Mouse (Mus musculus) myocyte (in vitro differentiated cells): ENCODE data around the gene Cgnl1. TPM values are rescaled to one million over a fixed set of nuclear protein-coding genes. Genes with fewer than 3 reads are reported as not detected.

Experiments used
- H3K27me3 ChIP-seq: one replicate; pipeline ENCODE4 v1.6.1; 2011; ENCODE audit not compliant: control insufficient read depth, insufficient read depth, insufficient read length
- H3K36me3 ChIP-seq: one replicate; pipeline ENCODE4 v1.6.1; 2011; ENCODE audit not compliant: control insufficient read depth, insufficient read depth
- H3K4me2 ChIP-seq: one replicate; pipeline ENCODE4 v1.6.1; 2011; ENCODE audit warnings: low read depth, control low read depth
- H3K4me3 ChIP-seq: one replicate; pipeline ENCODE4 v1.5.1; 2011; ENCODE audit warnings: mild to moderate bottlenecking, control low read depth, moderate library complexity
- H3K79me2 ChIP-seq: one replicate; pipeline ENCODE4 v1.6.1; 2011; ENCODE audit not compliant: control insufficient read depth, insufficient read depth
- H3ac ChIP-seq: one replicate; pipeline ENCODE4 v1.6.1; 2011; ENCODE audit not compliant: control insufficient read depth, insufficient read length
- CEBPB ChIP-seq: IDR thresholded peaks from 2 replicates; pipeline ENCODE4 v1.6.1; 2011; ENCODE audit warnings: mild to moderate bottlenecking, moderate library complexity; ENCODE audit not compliant: poor library complexity, insufficient read depth, severe bottlenecking
- E2F4 ChIP-seq: IDR thresholded peaks from one replicate; pipeline ENCODE4 v1.6.1; 2011; ENCODE audit warnings: mild to moderate bottlenecking, control low read depth, moderate library complexity; ENCODE audit not compliant: insufficient read depth
- MAX ChIP-seq: IDR thresholded peaks from one replicate; pipeline ENCODE4 v1.6.1; 2011; ENCODE audit warnings: low read depth, mild to moderate bottlenecking, control low read depth
- MYOD1 ChIP-seq, 3 experiments: IDR thresholded peaks; one replicate each; pipeline ENCODE4 v1.6.1; 2011; ENCODE audit warnings: control low read depth in 2 of 3, low read depth in 2 of 3, mild to moderate bottlenecking in 2 of 3, moderate library complexity in 1 of 3; ENCODE audit not compliant: insufficient read length in 2 of 3, control insufficient read depth in 1 of 3
- MYOG ChIP-seq, 3 experiments: IDR thresholded peaks; one replicate each; pipeline ENCODE4 v1.6.1; 2011; ENCODE audit warnings: control low read depth in 2 of 3, low read depth in 2 of 3, mild to moderate bottlenecking in 2 of 3; ENCODE audit not compliant: insufficient read length in 2 of 3, control insufficient read depth in 1 of 3, insufficient read depth in 1 of 3
- POLR2A ChIP-seq: IDR thresholded peaks from one replicate; pipeline ENCODE4 v1.6.1; 2011; ENCODE audit warnings: low read depth, mild to moderate bottlenecking, control low read depth, moderate library complexity; ENCODE audit not compliant: insufficient read length
- POLR2AphosphoS2 ChIP-seq: IDR thresholded peaks from one replicate; pipeline ENCODE4 v1.6.1; 2011; ENCODE audit warnings: low read depth, control low read depth; ENCODE audit not compliant: insufficient read length
- REST ChIP-seq: IDR thresholded peaks from one replicate; pipeline ENCODE4 v1.6.1; 2011; ENCODE audit warnings: mild to moderate bottlenecking, control low read depth, moderate library complexity; ENCODE audit not compliant: insufficient read depth, insufficient read length
- SRF ChIP-seq: IDR thresholded peaks from one replicate; pipeline ENCODE4 v1.6.1; 2011; ENCODE audit warnings: low read depth; ENCODE audit not compliant: control insufficient read depth, insufficient read length
- TCF12 ChIP-seq: IDR thresholded peaks from one replicate; pipeline ENCODE4 v1.6.1; 2011; ENCODE audit warnings: mild to moderate bottlenecking, control low read depth; ENCODE audit not compliant: poor library complexity, insufficient read depth, severe bottlenecking
- TCF3 ChIP-seq: IDR thresholded peaks from one replicate; pipeline ENCODE4 v1.6.1; 2011; ENCODE audit warnings: low read depth, control low read depth; ENCODE audit not compliant: insufficient read length
- USF1 ChIP-seq: IDR thresholded peaks from one replicate; pipeline ENCODE4 v1.6.1; 2011; ENCODE audit warnings: low read depth, mild to moderate bottlenecking, control low read depth, moderate library complexity
- polyA plus RNA-seq: library from polyadenylated mRNA; unstranded; fragments of >200 nt; fragmentation: generic; extraction: Trizol; gene quantifications from one replicate; pipeline ENCODE4 v1.2.1, GENCODE M21; 2012; ENCODE audit warnings: missing spikeins

The Cgnl1 gene
- polyA plus RNA-seq, 1 experiment: 3.7 TPM

DNA sequence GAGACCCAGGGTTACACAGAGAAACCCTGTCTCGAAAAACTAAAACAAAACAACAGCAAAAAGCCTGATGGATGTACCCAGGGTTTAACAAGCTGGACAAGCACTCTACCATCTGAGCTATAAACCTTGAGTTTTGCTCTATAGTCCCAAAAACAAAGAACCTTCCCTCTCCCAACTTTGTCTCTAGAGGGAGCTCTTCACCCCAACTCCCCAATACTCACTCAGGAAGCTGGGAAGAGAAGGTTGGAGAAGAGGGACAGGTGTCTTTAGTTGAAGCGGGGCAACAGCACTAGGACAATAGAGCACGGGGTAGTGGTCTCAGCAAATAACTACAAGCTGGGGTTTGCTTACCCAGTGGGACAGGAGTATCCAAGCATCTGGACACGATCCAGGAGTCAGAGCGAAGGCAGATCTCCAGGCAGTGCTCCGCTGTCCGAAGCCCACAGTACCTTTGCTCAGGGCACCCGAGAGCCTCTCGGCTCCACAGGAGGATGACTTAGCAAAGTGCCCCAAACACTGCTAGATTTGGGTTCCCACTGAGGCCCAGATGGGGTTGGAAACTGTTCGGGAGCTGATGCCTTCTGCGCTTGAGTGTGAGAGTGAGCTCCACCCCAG, 37.3 kb upstream of the Cgnl1 start:
- Histone ChIP-seq H3K79me2 (no peaks in the 10 kb centered on the region), H3K4me2 (no peak overlapping the region), H3ac (no peak overlapping the region), H3K36me3 (no peaks in the 10 kb centered on the region), H3K27me3 (no peaks in the 10 kb centered on the region), H3K4me3 (no peak overlapping the region)
- no peak for TF ChIP-seq POLR2A
- no peak for TF ChIP-seq MYOG (IDR thresholded peaks at IDR 0.05; ENCODE audit: control insufficient read depth in 1 of 3, insufficient read depth in 1 of 3, insufficient read length in 2 of 3, low read depth in 2 of 3)
- TF ChIP-seq CEBPB: no peak
- no peak for TF ChIP-seq TCF3
- no peak for TF ChIP-seq SRF
- no peak for TF ChIP-seq MYOD1 (IDR thresholded peaks at IDR 0.05; ENCODE audit: control insufficient read depth in 1 of 3, insufficient read length in 2 of 3, low read depth in 2 of 3)
- TF ChIP-seq POLR2AphosphoS2: no peak
- TF ChIP-seq REST: no peak
- no peak for TF ChIP-seq MAX
- TF ChIP-seq E2F4: no peak
- TF ChIP-seq TCF12: no peak
- no peak for TF ChIP-seq USF1

DNA sequence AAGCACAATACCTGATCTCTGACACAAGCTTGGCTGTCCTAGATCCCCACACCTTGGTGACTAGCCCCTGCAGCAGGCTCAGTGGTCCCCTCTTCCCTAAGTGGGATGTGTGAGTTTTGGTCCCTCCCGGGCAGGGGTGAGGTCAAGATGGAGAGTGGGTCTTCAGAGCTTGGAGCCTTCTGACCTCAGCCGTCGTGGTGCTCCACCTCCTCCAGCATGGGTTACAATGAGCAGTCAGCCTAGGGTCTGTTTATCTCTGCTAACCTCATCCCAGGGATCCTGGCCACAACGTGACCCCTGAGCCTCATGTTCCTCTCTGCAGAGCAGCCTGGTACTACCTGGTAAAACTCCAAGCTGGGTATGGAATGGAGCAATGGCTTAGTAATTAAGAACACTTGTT, 36.4 kb upstream of the Cgnl1 start:
- H3K79me2 ChIP-seq: no peaks in the 10 kb centered on the region
- H3K4me3 ChIP-seq: no peak overlapping the region
- no peak overlapping the region for H3K4me2 ChIP-seq
- H3K36me3 ChIP-seq: no peaks in the 10 kb centered on the region
- TF ChIP-seq TCF12 (no peak), MAX (no peak), TCF3 (no peak), MYOD1 (IDR thresholded peaks at IDR 0.05; ENCODE audit: control insufficient read depth in 1 of 3, insufficient read length in 2 of 3, low read depth in 2 of 3) (no peak), POLR2A (no peak), POLR2AphosphoS2 (no peak), MYOG (IDR thresholded peaks at IDR 0.05; ENCODE audit: control insufficient read depth in 1 of 3, insufficient read depth in 1 of 3, insufficient read length in 2 of 3, low read depth in 2 of 3) (no peak), USF1 (no peak), REST (no peak), SRF (no peak), E2F4 (no peak), CEBPB (no peak)
- no peaks in the 10 kb centered on the region for H3K27me3 ChIP-seq
- H3ac ChIP-seq: no peak overlapping the region

DNA sequence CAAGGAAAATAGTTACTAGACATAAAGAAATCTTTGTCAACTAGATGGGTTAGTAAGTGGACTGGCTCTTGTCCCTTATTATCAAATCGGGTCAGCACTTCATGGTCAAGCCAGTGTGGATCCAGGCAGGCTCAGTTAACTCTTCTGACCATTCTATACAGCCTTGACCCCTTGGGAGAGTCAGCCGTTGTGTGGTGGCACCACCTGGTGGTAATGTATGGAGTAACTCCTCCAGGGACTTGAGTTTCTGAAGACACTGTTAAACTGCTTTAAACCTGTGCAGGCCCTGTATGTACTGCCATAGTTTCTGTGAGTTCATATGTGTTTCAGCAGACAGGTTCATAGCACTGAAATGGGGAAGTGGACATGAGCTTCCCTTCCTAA, 35.0 kb upstream of the Cgnl1 start:
- Histone ChIP-seq H3ac (no peak overlapping the region), H3K4me3 (no peak overlapping the region), H3K79me2 (no peaks in the 10 kb centered on the region), H3K4me2 (no peak overlapping the region), H3K27me3 (no peaks in the 10 kb centered on the region), H3K36me3 (no peaks in the 10 kb centered on the region)
- TF ChIP-seq SRF: no peak

DNA sequence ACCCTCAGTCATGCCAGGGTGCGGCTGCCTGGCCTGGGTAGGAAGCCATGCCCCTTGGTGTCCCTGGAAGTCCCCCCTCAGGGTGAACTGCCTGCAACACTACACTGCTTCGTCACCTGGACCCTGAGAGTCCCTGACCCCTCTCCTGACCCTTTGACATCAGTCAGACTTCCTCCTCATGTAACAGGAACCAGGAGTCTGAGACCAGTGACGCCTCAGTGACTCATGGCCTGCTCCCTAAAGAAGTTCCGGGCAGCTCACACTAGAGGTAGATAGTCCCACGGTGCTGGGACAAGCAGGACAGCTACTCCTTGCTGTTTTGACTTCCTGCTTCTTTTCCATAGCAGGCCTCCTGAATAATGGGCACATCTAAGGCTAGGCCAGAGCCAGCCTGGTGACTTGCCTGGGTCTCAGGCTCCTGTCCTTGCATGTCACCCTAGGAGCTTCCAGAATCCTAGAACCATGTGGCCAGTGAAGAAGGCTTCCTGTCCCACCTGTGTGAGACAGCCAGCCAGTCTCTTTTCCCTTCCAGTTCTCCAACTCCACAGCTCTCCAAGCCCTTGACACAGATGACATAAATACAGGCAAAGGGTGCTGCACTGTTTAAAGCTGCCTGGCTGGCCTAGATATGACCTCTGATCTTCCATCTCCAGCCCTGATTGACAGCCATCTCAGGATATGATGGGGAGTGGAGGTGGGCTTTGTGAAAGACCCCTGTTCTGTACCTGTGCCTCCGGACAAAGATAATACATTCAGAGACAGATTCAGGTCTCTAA, 34.4 kb upstream of the Cgnl1 start:
- Histone ChIP-seq H3K4me2 (peak overlapping the region; percentile 10), H3K27me3 (no peaks in the 10 kb centered on the region), H3ac (no peak overlapping the region), H3K36me3 (no peaks in the 10 kb centered on the region), H3K4me3 (no peak overlapping the region), H3K79me2 (no peaks in the 10 kb centered on the region)
- TF ChIP-seq CEBPB (no peak), TCF3 (no peak), POLR2AphosphoS2 (no peak), SRF (no peak), USF1 (no peak), MYOD1 (IDR thresholded peaks at IDR 0.05; ENCODE audit: control insufficient read depth in 1 of 3, insufficient read length in 2 of 3, low read depth in 2 of 3) (no peak)

DNA sequence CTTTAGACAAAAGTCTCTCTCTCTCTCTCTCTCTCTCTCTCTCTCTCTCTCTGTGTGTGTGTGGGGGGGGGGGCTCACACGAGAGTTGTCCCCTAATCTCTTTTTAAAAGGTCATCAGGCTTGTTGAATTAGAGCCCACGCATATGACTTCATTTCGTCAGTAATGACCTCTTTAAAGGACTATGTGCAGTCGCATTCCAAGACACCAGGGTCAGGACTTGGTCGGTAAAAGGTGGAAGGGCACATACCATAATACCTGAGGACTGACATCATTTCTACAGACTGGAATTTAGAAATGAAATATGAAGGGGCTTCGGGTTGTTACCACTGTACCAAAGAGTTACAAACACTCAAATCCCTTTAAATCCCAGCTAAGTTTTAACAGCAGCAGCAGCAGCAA, 32.7 kb upstream of the Cgnl1 start:
- Histone ChIP-seq H3K36me3 (no peaks in the 10 kb centered on the region), H3ac (no peak overlapping the region), H3K79me2 (no peaks in the 10 kb centered on the region), H3K4me3 (no peak overlapping the region), H3K4me2 (no peak overlapping the region), H3K27me3 (no peaks in the 10 kb centered on the region)
- TF ChIP-seq MAX: no peak
